Mouse (Mus musculus) bone marrow macrophage, adult 2 months (primary cell): ENCODE data around the gene Ccl3.

Source experiments
- CTCF ChIP-seq: IDR thresholded peaks from 2 replicates; pipeline ENCODE4 v1.5.1; 2012; ENCODE audit warnings: low read depth, mild to moderate bottlenecking, low read length, moderate library complexity
- POLR2A ChIP-seq: IDR thresholded peaks from 2 replicates; pipeline ENCODE4 v1.6.1; 2012; ENCODE audit warnings: mild to moderate bottlenecking, low read depth, low read length, borderline replicate concordance

DNA sequence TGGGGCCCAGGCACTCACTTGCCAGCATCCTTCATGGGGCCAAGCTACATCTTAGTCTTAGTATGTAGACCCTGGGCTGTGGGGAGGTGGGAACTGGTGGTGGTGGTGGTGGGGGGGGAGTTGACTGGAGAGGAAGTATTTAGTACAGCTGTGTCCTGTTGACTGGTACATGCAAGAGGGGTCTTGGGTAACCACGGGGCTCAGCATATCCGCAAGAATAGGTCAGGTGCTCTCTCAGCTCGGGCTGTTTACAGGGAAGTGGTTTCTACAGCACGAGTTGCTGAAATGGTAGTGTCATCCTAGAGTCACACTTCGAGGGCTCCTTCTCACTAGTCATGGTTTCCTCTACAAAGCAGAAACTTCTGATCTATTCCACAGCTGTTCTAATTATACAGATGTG is 9.0 kb downstream of the Ccl3 start:
- no peak for TF ChIP-seq CTCF
- TF ChIP-seq POLR2A: no peak
